Mouse (Mus musculus): Measurements from ENCODE around the gene Prm1. TPM values are rescaled to one million over a fixed set of nuclear protein-coding genes. Genes with fewer than 3 reads are reported as not detected.
A peak's percentile ranks its signal among the peaks of the same experiment; 100 is the strongest.

The Prm1 gene
- polyA plus RNA-seq, 1 experiment from 2014 or later: not detected

DNA sequence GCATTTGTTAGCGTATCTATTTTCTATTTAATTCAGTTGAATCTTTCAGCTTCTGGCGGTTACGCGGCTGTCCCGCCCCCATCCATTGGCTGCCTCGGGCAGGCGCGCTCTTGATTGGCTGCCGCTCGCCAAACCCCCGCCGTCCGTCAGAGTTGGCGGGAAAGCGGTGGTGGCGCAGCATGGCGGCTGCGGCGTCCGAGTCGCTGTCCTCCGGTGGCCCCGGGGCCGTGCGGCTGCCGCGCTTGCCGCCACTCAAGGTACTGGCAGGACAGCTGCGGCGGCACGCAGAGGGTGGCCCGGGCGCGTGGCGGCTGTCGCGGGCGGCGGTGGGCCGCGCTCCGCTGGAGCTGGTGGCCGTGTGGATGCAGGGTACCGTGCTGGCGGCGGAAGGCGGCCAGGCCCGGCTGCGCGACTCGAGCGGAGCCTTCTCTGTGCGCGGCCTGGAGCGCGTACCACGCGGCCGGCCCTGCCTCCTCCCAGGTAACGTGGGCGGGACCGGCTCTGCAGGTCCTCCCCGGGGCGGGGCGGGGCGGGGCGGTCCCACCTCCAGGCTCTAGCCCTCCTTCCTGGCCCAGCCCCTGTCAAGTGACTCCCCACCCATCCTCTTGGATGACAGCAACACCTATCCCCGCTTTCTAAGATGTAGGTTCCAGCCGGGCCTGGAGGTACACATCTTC lies 29.4 kb upstream of the Prm1 start, which contains the start of gene Rmi2:
TSS of gene Rmi2 (plus strand) at position 149 of the 677 bp plus-strand sequence.
- Histone ChIP-seq H3K27me3 (ENCODE audit: control insufficient read depth, insufficient read depth, low read length) (no peaks in the 10 kb centered on the region), H3K9me3 (ENCODE audit: control insufficient read depth, low read length) (no peaks in the 10 kb centered on the region), H3K27ac (replicated peaks in 1 of 2; ENCODE audit: control insufficient read depth in 1 of 2, insufficient read depth in 1 of 2, low read depth in 2 of 2, low read length in 2 of 2) (peak within 1 kb of the TSS; percentile 40 to 76), H3K4me1 (ENCODE audit: control insufficient read depth in 2 of 2, insufficient read depth in 2 of 2, low read length in 2 of 2) (peaks cover 26 to 40% of the 10 kb centered on the region in 2 experiments), H3K36me3 (ENCODE audit: control insufficient read depth, insufficient read depth, low read length) (no peaks in the 10 kb centered on the region), H3K4me3 (ENCODE audit: control insufficient read depth in 1 of 2, insufficient read depth in 1 of 2, low read depth in 1 of 2, low read length in 2 of 2) (peak within 1 kb of the TSS; percentile 63 to 68), H3K4me2 (ENCODE audit: low read length) (peak within 1 kb of the TSS; percentile 84), H3K9ac (ENCODE audit: low read length) (peak within 1 kb of the TSS; percentile 77)
- under 1% methylated on average over 60 of the region's 69 CpGs for WGBS
- ATAC-seq (ENCODE audit: insufficient number of reproducible peaks, insufficient read depth, low FRiP score, low read depth): peak; percentile 70

DNA sequence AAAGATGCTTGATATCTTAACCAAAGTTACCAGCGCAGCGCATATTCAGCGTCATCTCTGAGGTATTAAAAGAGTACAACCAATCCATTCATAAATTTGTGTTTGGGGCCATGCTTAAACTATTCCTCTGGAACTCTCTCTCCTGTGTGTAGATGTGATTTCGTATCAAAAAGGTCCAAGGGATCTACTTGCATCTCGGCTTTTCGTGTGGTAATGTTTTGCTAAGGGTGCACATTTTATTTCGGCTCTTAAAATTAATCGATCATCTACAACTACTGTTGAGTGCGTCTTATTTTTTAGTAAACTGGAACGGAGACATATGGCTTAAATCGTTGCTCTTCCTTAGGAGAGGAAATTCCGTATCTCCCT lies 28.9 kb upstream of the Prm1 start:
- peak overlapping the region; percentile 63 for H3K9ac ChIP-seq (ENCODE audit: low read length)

DNA sequence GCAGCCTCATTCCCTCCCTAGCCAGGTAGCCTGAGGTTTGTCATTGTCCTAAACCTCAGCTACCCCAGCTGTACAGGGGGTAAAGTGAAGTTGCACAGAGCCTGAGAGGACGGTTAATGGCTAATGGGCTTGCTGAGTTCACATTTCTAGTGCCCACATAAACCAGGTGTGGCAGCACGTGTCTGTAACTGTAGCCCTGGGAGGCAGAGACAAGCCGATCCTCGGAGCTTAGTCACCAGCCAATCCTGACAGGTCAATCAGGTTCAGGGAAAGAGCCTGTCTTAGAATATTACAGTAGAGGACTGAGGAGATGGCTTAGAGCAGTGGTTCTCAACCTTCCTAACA lies 22.8 kb upstream of the Prm1 start:
- no peak for ATAC-seq (ENCODE audit: insufficient number of reproducible peaks, insufficient read depth, low FRiP score, low read depth)
- WGBS: 63% methylated on average over 4 of the region's 4 CpGs
- no peaks in the 10 kb centered on the region for H3K27me3 ChIP-seq (ENCODE audit: control insufficient read depth, insufficient read depth, low read length)

More for the DNA sequence above, 28.9 kb upstream of the Prm1 start:
- Histone ChIP-seq H3K27ac (replicated peaks in 1 of 2; ENCODE audit: control insufficient read depth in 1 of 2, insufficient read depth in 1 of 2, low read depth in 2 of 2, low read length in 2 of 2) (no peak overlapping the region; a peak in 1 of 4 replicates), H3K4me3 (ENCODE audit: control insufficient read depth in 1 of 2, insufficient read depth in 1 of 2, low read depth in 1 of 2, low read length in 2 of 2) (peak overlapping the region; percentile 63 to 68), H3K27me3 (ENCODE audit: control insufficient read depth, insufficient read depth, low read length) (no peaks in the 10 kb centered on the region), H3K9me3 (ENCODE audit: control insufficient read depth, low read length) (no peaks in the 10 kb centered on the region), H3K4me2 (ENCODE audit: low read length) (peak overlapping the region; percentile 84), H3K36me3 (ENCODE audit: control insufficient read depth, insufficient read depth, low read length) (no peaks in the 10 kb centered on the region), H3K4me1 (ENCODE audit: control insufficient read depth in 2 of 2, insufficient read depth in 2 of 2, low read length in 2 of 2) (peaks cover 23 to 35% of the 10 kb centered on the region in 2 experiments)
- no peak for ATAC-seq (ENCODE audit: insufficient number of reproducible peaks, insufficient read depth, low FRiP score, low read depth)
- 8% methylated on average over 12 of the region's 12 CpGs for WGBS

DNA sequence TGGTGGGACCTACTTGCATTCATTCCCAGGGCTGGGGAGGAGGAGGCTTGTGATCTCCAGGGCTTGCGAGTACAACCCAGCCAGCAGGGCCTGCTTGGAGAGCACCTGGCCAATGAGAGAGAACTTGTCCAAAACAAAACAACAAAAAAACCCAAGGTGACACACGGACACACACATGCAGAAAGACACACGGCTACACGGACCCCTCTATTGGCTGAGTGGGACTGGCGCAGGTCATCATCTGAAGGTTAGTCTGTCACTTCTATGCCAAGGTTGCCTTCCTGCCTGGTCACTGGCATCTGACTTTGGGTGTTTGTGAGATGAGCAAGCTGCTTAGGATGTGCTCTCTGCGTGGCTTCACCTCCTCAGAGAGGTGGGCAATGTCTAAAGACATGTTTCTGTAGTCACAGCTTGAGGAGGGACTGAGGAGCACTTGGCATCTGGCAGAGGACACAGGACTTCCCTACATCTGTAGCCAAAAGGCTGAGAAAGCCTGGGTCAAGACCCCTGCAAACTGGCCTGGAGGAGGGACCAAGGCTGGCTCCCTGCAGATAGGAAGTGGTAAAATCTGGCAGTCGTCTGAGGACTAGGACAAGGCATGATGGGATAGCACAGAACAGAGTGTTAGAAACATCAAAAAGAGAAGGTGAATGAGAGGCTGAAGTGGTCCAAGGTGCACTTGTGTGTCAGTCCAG lies 22.3 kb upstream of the Prm1 start:
- no peak overlapping the region for H3K27ac ChIP-seq (replicated peaks in 1 of 2; ENCODE audit: control insufficient read depth in 1 of 2, insufficient read depth in 1 of 2, low read depth in 2 of 2, low read length in 2 of 2)
- H3K9me3 ChIP-seq (ENCODE audit: control insufficient read depth, low read length): no peaks in the 10 kb centered on the region
- no peaks in the 10 kb centered on the region for H3K27me3 ChIP-seq (ENCODE audit: control insufficient read depth, insufficient read depth, low read length)
- H3K4me2 ChIP-seq (ENCODE audit: low read length): no peak overlapping the region
- no peak overlapping the region for H3K4me3 ChIP-seq (ENCODE audit: control insufficient read depth in 1 of 2, insufficient read depth in 1 of 2, low read depth in 1 of 2, low read length in 2 of 2)
- no peaks in the 10 kb centered on the region for H3K36me3 ChIP-seq (ENCODE audit: control insufficient read depth, insufficient read depth, low read length)
- 74% methylated on average over 7 of the region's 7 CpGs for WGBS
- no peak overlapping the region for H3K9ac ChIP-seq (ENCODE audit: low read length)
- no peaks in the 10 kb centered on the region for H3K4me1 ChIP-seq (ENCODE audit: control insufficient read depth in 2 of 2, insufficient read depth in 2 of 2, low read length in 2 of 2)
- ATAC-seq (ENCODE audit: insufficient number of reproducible peaks, insufficient read depth, low FRiP score, low read depth): no peak

More for the DNA sequence above, 22.8 kb upstream of the Prm1 start:
- Histone ChIP-seq H3K4me2 (ENCODE audit: low read length) (no peak overlapping the region), H3K27ac (replicated peaks in 1 of 2; ENCODE audit: control insufficient read depth in 1 of 2, insufficient read depth in 1 of 2, low read depth in 2 of 2, low read length in 2 of 2) (no peak overlapping the region), H3K9me3 (ENCODE audit: control insufficient read depth, low read length) (no peaks in the 10 kb centered on the region), H3K4me3 (ENCODE audit: control insufficient read depth in 1 of 2, insufficient read depth in 1 of 2, low read depth in 1 of 2, low read length in 2 of 2) (no peak overlapping the region), H3K4me1 (ENCODE audit: control insufficient read depth in 2 of 2, insufficient read depth in 2 of 2, low read length in 2 of 2) (no peaks in the 10 kb centered on the region), H3K36me3 (ENCODE audit: control insufficient read depth, insufficient read depth, low read length) (no peaks in the 10 kb centered on the region), H3K9ac (ENCODE audit: low read length) (no peak overlapping the region)

DNA sequence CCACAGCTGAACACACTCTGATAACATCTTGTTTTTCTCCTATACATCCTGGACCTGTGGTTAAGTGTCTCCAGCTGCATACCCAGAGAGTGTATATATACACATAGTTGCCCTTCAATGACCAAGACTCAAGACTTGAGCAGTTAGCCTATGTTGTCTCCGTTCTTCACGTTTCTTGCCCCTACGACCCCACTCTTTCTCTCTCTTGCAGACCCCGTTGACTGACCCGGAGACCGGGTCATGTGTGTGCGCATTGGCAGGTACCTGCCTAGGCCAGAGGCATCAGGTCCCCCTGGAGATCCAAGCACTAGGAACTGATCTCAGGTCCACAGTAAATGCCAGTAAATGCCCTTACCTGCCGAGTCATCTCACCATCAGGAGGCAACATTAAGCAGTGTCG lies 21.6 kb upstream of the Prm1 start:
- Histone ChIP-seq H3K4me1 (ENCODE audit: control insufficient read depth in 2 of 2, insufficient read depth in 2 of 2, low read length in 2 of 2) (no peaks in the 10 kb centered on the region), H3K27me3 (ENCODE audit: control insufficient read depth, insufficient read depth, low read length) (no peaks in the 10 kb centered on the region), H3K27ac (replicated peaks in 1 of 2; ENCODE audit: control insufficient read depth in 1 of 2, insufficient read depth in 1 of 2, low read depth in 2 of 2, low read length in 2 of 2) (no peak overlapping the region), H3K9me3 (ENCODE audit: control insufficient read depth, low read length) (no peaks in the 10 kb centered on the region), H3K9ac (ENCODE audit: low read length) (no peak overlapping the region), H3K36me3 (ENCODE audit: control insufficient read depth, insufficient read depth, low read length) (no peaks in the 10 kb centered on the region), H3K4me3 (ENCODE audit: control insufficient read depth in 1 of 2, insufficient read depth in 1 of 2, low read depth in 1 of 2, low read length in 2 of 2) (no peak overlapping the region), H3K4me2 (ENCODE audit: low read length) (no peak overlapping the region)
- no peak for ATAC-seq (ENCODE audit: insufficient number of reproducible peaks, insufficient read depth, low FRiP score, low read depth)
- 91% methylated on average over 9 of the region's 9 CpGs for WGBS

DNA sequence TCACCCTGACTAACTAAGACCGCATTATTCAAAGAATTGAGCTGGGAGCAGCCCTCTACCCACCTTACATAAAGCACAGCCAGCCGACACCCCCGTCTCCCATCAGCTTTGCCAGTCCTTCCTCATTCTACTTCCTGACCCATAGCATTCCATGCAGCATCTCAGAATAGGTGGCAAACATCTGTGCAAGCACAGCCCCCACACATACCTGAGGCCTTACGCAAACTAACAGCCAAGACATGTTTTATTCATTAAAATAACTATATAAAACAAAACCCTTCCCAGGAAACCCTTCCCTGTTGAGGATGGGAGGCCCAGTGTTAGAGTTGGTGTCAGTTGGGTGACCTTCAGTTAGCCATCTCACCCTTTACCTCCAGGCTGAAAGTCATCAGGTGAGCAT lies 20.2 kb upstream of the Prm1 start:
- Histone ChIP-seq H3K9ac (ENCODE audit: low read length) (no peak overlapping the region), H3K27ac (replicated peaks in 1 of 2; ENCODE audit: control insufficient read depth in 1 of 2, insufficient read depth in 1 of 2, low read depth in 2 of 2, low read length in 2 of 2) (no peak overlapping the region), H3K4me2 (ENCODE audit: low read length) (no peak overlapping the region), H3K4me3 (ENCODE audit: control insufficient read depth in 1 of 2, insufficient read depth in 1 of 2, low read depth in 1 of 2, low read length in 2 of 2) (no peak overlapping the region), H3K9me3 (ENCODE audit: control insufficient read depth, low read length) (no peaks in the 10 kb centered on the region), H3K36me3 (ENCODE audit: control insufficient read depth, insufficient read depth, low read length) (no peaks in the 10 kb centered on the region), H3K27me3 (ENCODE audit: control insufficient read depth, insufficient read depth, low read length) (no peaks in the 10 kb centered on the region), H3K4me1 (ENCODE audit: control insufficient read depth in 2 of 2, insufficient read depth in 2 of 2, low read length in 2 of 2) (peaks cover 0 to under 1% of the 10 kb centered on the region in 2 experiments; a peak in 1 of 4 replicates)
- no peak for ATAC-seq (ENCODE audit: insufficient number of reproducible peaks, insufficient read depth, low FRiP score, low read depth)
- WGBS: 79% methylated on average over 4 of the region's 4 CpGs

DNA sequence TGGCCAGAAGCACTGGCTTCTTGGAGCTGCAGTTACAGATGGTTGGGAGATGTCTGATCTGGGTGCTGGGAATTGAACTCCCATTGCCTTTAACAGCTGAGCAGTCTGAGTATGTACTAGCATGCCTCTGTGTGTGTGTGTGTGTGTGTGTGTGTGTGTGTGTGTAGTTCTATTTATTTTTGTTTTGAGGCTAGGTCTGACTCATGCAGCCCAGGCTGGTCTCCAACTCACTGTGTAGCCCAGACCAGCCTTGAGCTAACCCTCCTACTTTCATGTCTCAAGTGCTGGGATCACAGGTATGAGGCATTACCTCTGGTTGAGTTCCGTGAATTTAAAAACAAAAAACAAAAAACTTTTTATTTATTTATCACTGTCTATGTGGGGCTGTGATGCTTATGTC lies 18.9 kb upstream of the Prm1 start:
- no peak for ATAC-seq (ENCODE audit: insufficient number of reproducible peaks, insufficient read depth, low FRiP score, low read depth)
- H3K9me3 ChIP-seq (ENCODE audit: control insufficient read depth, low read length): no peaks in the 10 kb centered on the region
- H3K4me2 ChIP-seq (ENCODE audit: low read length): no peak overlapping the region
- peaks cover 0 to 11% of the 10 kb centered on the region in 2 experiments; a peak in 1 of 4 replicates for H3K4me1 ChIP-seq (ENCODE audit: control insufficient read depth in 2 of 2, insufficient read depth in 2 of 2, low read length in 2 of 2)
- H3K9ac ChIP-seq (ENCODE audit: low read length): no peak overlapping the region
- H3K27me3 ChIP-seq (ENCODE audit: control insufficient read depth, insufficient read depth, low read length): no peaks in the 10 kb centered on the region
- H3K27ac ChIP-seq (replicated peaks in 1 of 2; ENCODE audit: control insufficient read depth in 1 of 2, insufficient read depth in 1 of 2, low read depth in 2 of 2, low read length in 2 of 2): no peak overlapping the region
- H3K36me3 ChIP-seq (ENCODE audit: control insufficient read depth, insufficient read depth, low read length): no peaks in the 10 kb centered on the region
- WGBS: 65% methylated on average over 1 of the region's 1 CpGs
- H3K4me3 ChIP-seq (ENCODE audit: control insufficient read depth in 1 of 2, insufficient read depth in 1 of 2, low read depth in 1 of 2, low read length in 2 of 2): no peak overlapping the region

Measured in heart, embryonic 14.5 days (tissue).